Mouse (Mus musculus) neutrophil, adult 65 days (primary cell): ENCODE data around the gene Dhcr7. TPM values are rescaled to one million over a fixed set of nuclear protein-coding genes. Genes with fewer than 3 reads are reported as not detected.

Experiments used
- total RNA-seq: library from RNA; stranded (reverse); gene quantifications from 2 replicates; pipeline ENCODE4 v1.2.4, GENCODE M21; 2023

Gene Dhcr7
- 3.9 and 5.4 TPM in 2 replicates for total RNA-seq

GRCm38 (mm10) chr7:143822375-143823265, at the start of gene Dhcr7, which contains the start of gene Nadsyn1:
TSS of gene Dhcr7 (plus strand) at chr7:143823145.
TSS of gene Nadsyn1 (minus strand) at chr7:143822849.

GRCm38 (mm10) chr7:143783996-143784829, 38.7 kb upstream of the Dhcr7 start, which contains the start of gene Mrgpre:
TSS of gene Mrgpre (minus strand) at chr7:143784500.

GRCm38 (mm10) chr7:143866538-143866937, 43.6 kb downstream of the Dhcr7 start, which contains the start of gene Gm498:
TSS of gene Gm498 (plus strand) at chr7:143866838.

Other genes starting within 250 kb of the Dhcr7 start
- gene Cars, start 223.1 kb upstream of the Dhcr7 start, total RNA-seq = 39.7 and 42.9 TPM in 2 replicates
- gene Tnfrsf26, start 194.4 kb upstream of the Dhcr7 start, total RNA-seq = 7.9 and 10.2 TPM in 2 replicates
- 1.0 and 1.4 TPM in 2 replicates for gene Tnfrsf22, start 173.5 kb upstream of the Dhcr7 start, total RNA-seq
- gene Tnfrsf23, start 137.3 kb upstream of the Dhcr7 start, total RNA-seq = 10.8 and 12.3 TPM in 2 replicates
- gene Osbpl5, start 66.2 kb upstream of the Dhcr7 start, total RNA-seq = 0.86 and 1.4 TPM in 2 replicates
- gene Mrgprg, start 56.2 kb upstream of the Dhcr7 start, total RNA-seq = not detected in 2 replicates
- 0.20 TPM in 1 of 2 replicates, not detected in the other for gene Mrgpre, start 38.6 kb upstream of the Dhcr7 start, total RNA-seq
- gene Nadsyn1, start 296 bp upstream of the Dhcr7 start, total RNA-seq = 4.2 and 5.2 TPM in 2 replicates
- not detected in 2 replicates for gene Gm498, start 43.7 kb downstream of the Dhcr7 start, total RNA-seq
- 0.16 TPM in 1 of 2 replicates, not detected in the other for gene Shank2, start 178.8 kb downstream of the Dhcr7 start, total RNA-seq